ENCODE assay signal across 17 mouse cellular contexts in the genomic region with DNA sequence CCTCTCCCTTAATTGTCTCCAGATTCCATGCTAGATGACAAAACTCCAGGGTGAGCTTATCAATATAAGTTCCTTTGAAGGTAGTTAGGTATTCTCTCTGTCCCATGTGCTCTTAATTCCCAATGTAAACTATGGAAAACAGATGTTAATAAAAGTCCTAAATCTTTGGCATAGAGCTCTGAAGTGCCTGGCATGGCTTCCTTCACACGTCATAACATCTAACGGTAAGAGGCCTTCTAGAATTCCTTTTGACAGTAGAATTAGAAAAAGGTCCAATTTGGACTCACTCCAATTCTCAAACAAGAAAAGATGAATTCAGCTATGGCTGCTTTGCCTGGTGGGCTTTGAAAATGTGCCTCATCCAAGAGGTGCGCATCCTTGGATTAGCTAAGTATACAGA.
"Had no signal": no experiment of that assay in that cellular context is flagged by ENCODE, and none has a peak within 500 bp of the region (broad histone marks: within the 10 kb centered on the region; RNA-seq: fewer than 3 reads in every experiment).

No protein-coding gene starts in this region.

- H3K4me3 ChIP-seq: liver, embryonic 12.5 days; liver, embryonic 15.5 days; midbrain, embryonic 12.5 days; midbrain, embryonic 15.5 days; myocyte; neural tube, embryonic 13.5 days had no signal

- H3K9ac ChIP-seq: liver, embryonic 12.5 days; liver, embryonic 15.5 days; midbrain, embryonic 12.5 days; midbrain, embryonic 15.5 days; neural tube, embryonic 13.5 days had no signal

- H3K27ac ChIP-seq: liver, embryonic 12.5 days; liver, embryonic 15.5 days; macrophage; midbrain, embryonic 12.5 days; midbrain, embryonic 15.5 days; neural tube, embryonic 13.5 days had no signal

- H3K4me2 ChIP-seq: liver, embryonic 12.5 days; liver, embryonic 15.5 days; midbrain, embryonic 12.5 days; midbrain, embryonic 15.5 days; neural tube, embryonic 13.5 days had no signal

- ATAC-seq: intestine, embryonic 16.5 days; liver, embryonic 12.5 days; lung, postnatal 0 days; midbrain, embryonic 15.5 days had no signal

- H3K9me3 ChIP-seq: liver, embryonic 12.5 days; liver, embryonic 15.5 days; midbrain, embryonic 12.5 days; midbrain, embryonic 15.5 days; neural tube, embryonic 13.5 days had no signal

- H3K27me3 ChIP-seq: liver, embryonic 12.5 days; liver, embryonic 15.5 days; midbrain, embryonic 12.5 days; midbrain, embryonic 15.5 days; neural tube, embryonic 13.5 days had no signal

- H3K36me3 ChIP-seq: liver, embryonic 12.5 days; liver, embryonic 15.5 days; midbrain, embryonic 12.5 days; midbrain, embryonic 15.5 days; neural tube, embryonic 13.5 days had no signal

- DNase-seq: kidney, adult 18-20 months; kidney, adult 9 months; kidney, postnatal 14 days; kidney, postnatal 4 days; liver; lung, adult 18-20 months; retina, postnatal 1 day; thymus, postnatal 25 days had no signal

- H3K4me1 ChIP-seq: liver, embryonic 12.5 days; liver, embryonic 15.5 days; midbrain, embryonic 12.5 days; midbrain, embryonic 15.5 days; neural tube, embryonic 13.5 days had no signal
